Mouse (Mus musculus) bone marrow, adult 2 months (tissue): ENCODE results near the gene Pusl1.

ENCODE experiments used
- CTCF ChIP-seq: fragments of 200-500 bp; IDR thresholded peaks from 2 replicates; pipeline ENCODE4 v1.5.1; 2011; ENCODE audit warnings: low read length, control low read depth; ENCODE audit not compliant: control insufficient read depth, insufficient read depth
- POLR2A ChIP-seq: fragments of 200-500 bp; IDR thresholded peaks from 2 replicates; pipeline ENCODE4 v1.6.1; 2011; ENCODE audit warnings: low read depth, mild to moderate bottlenecking, control low read depth, low read length, borderline replicate concordance; ENCODE audit not compliant: control insufficient read depth

GRCm38 (mm10) chr4:155853421-155853820, 38.2 kb downstream of the Pusl1 start:
- TF ChIP-seq POLR2A (no peak), CTCF (no peak)
